Comparison of ENCODE assay signal across 8 mouse cellular contexts in the genomic region with DNA sequence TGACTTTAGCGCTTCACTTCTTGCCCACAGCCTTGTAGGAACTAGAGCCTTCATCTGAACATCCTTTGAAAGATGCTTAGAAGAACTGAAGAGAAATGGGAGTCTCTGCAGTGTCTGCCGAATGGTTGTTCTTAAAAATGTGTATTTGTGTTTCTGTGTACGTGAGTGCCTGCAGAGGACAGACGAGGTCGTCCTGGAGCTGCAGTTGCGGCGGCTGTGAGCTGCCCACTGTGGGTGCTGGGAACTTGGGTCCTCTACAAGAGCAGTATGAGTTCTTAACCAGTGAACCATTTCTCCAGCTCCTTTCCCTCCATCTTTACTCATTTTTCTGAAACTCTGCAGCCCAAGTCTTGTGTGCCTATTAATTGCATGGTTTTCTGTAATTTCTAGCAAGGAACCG. TPM values are rescaled to one million over a fixed set of nuclear protein-coding genes. Genes with fewer than 3 reads are reported as not detected.
DNase-seq lines count a peak whose midpoint lies in the region; ATAC-seq lines count a peak whose summit lies in the region.

No protein-coding gene starts in this region.

- no peaks in the 10 kb centered on the region for H3K9me3 ChIP-seq in lung, embryonic 15.5 days
- no peaks in the 10 kb centered on the region for H3K9me3 ChIP-seq in embryonic facial prominence, embryonic 11.5 days (replicated peaks; ENCODE audit: control insufficient read depth, low read length)
- H3K9me3 ChIP-seq in hindbrain, embryonic 14.5 days (ENCODE audit: control insufficient read depth, low read length), result no peaks in the 10 kb centered on the region

- peaks cover 41% of the 10 kb centered on the region for H3K79me2 ChIP-seq in macrophage (ENCODE audit: inconsistent target)

- peak overlapping the region; percentile 77 for H3K4me2 ChIP-seq in lung, embryonic 15.5 days
- H3K4me2 ChIP-seq in embryonic facial prominence, embryonic 11.5 days (ENCODE audit: low read depth, low read length), result peak overlapping the region; percentile 52
- peak overlapping the region; percentile 89 for H3K4me2 ChIP-seq in hindbrain, embryonic 14.5 days (replicated peaks)

- H3K4me1 ChIP-seq in lung, embryonic 15.5 days, result peaks cover 16% of the 10 kb centered on the region; the same call in 1 of the 2 replicates
- no peaks in the 10 kb centered on the region; the same call in 1 of the 2 replicates for H3K4me1 ChIP-seq in embryonic facial prominence, embryonic 11.5 days (ENCODE audit: control insufficient read depth, insufficient read depth, low read length)
- peaks cover 19% of the 10 kb centered on the region for H3K4me1 ChIP-seq in hindbrain, embryonic 14.5 days (replicated peaks; ENCODE audit: control insufficient read depth, insufficient read depth, low read length)

- WGBS in lung, embryonic 15.5 days, result 33% methylated on average over 8 of the region's 8 CpGs
- 53% methylated on average over 8 of the region's 8 CpGs for WGBS in embryonic facial prominence, embryonic 11.5 days
- WGBS in hindbrain, embryonic 14.5 days, result 47% methylated on average over 8 of the region's 8 CpGs
- 48% methylated on average over 8 of the region's 8 CpGs for WGBS in macrophage (ENCODE audit: missing documents)

- DNase-seq in lung, postnatal 4 days, result no peak
- no peak for DNase-seq in embryonic facial prominence, embryonic 11.5 days (ENCODE audit: low spot score)
- peak; percentile 39 for DNase-seq in hindbrain, embryonic 14.5 days (ENCODE audit: low spot score)
- no peak for DNase-seq in Muller cell, postnatal 12 days (ENCODE audit: inconsistent ontology term)
- DNase-seq in cerebellum, adult 11 months, result no peak
- DNase-seq in adipocyte (ENCODE audit: low spot score), result no peak

- H3K36me3 ChIP-seq in lung, embryonic 15.5 days, result no peaks in the 10 kb centered on the region
- H3K36me3 ChIP-seq in embryonic facial prominence, embryonic 11.5 days (replicated peaks; ENCODE audit: control insufficient read depth, insufficient read depth, low read depth, low read length), result no peaks in the 10 kb centered on the region
- H3K36me3 ChIP-seq in hindbrain, embryonic 14.5 days (replicated peaks; ENCODE audit: control insufficient read depth, insufficient read depth), result no peaks in the 10 kb centered on the region
- H3K36me3 ChIP-seq in macrophage (ENCODE audit: inconsistent target), result no peaks in the 10 kb centered on the region

- no peak for ATAC-seq in lung, embryonic 15.5 days (ENCODE audit: borderline replicate concordance, extremely low read depth, low FRiP score, low TSS enrichment)
- peak; percentile 8; the same call in 1 of the 2 replicates for ATAC-seq in embryonic facial prominence, embryonic 11.5 days (replicated peaks; ENCODE audit: insufficient number of reproducible peaks, low FRiP score, low TSS enrichment, low read depth)
- ATAC-seq in hindbrain, embryonic 14.5 days (ENCODE audit: low FRiP score), result no peak

- H3K27me3 ChIP-seq in lung, embryonic 15.5 days, result no peaks in the 10 kb centered on the region
- no peaks in the 10 kb centered on the region for H3K27me3 ChIP-seq in embryonic facial prominence, embryonic 11.5 days (ENCODE audit: control insufficient read depth, insufficient read depth, low read length)
- H3K27me3 ChIP-seq in hindbrain, embryonic 14.5 days (ENCODE audit: control insufficient read depth, insufficient read depth, low read length), result no peaks in the 10 kb centered on the region

- H3K9ac ChIP-seq in lung, embryonic 15.5 days, result peak overlapping the region; percentile 72
- peak overlapping the region; percentile 99 for H3K9ac ChIP-seq in embryonic facial prominence, embryonic 11.5 days (replicated peaks; ENCODE audit: low read length)
- peak overlapping the region; percentile 97 for H3K9ac ChIP-seq in hindbrain, embryonic 14.5 days

- peak overlapping the region; percentile 41; the same call in 1 of the 2 replicates for H3K27ac ChIP-seq in lung, embryonic 15.5 days
- H3K27ac ChIP-seq in embryonic facial prominence, embryonic 11.5 days (replicated peaks; ENCODE audit: low read depth, low read length), result no peak overlapping the region
- peak overlapping the region; percentile 76 for H3K27ac ChIP-seq in hindbrain, embryonic 14.5 days
- H3K27ac ChIP-seq in macrophage, result 0 out of 2 replicates have a peak overlapping the region, but pooled peaks have one; percentile 19

- peak overlapping the region; percentile 96 for H3K4me3 ChIP-seq in lung, embryonic 15.5 days
- H3K4me3 ChIP-seq in embryonic facial prominence, embryonic 11.5 days (ENCODE audit: low read depth, low read length), result peak overlapping the region; percentile 86
- peak overlapping the region; percentile 88 for H3K4me3 ChIP-seq in hindbrain, embryonic 14.5 days (replicated peaks; ENCODE audit: low read length)
- peak overlapping the region; percentile 65 for H3K4me3 ChIP-seq in macrophage (ENCODE audit: inconsistent target)

RNA-seq across cellular contexts. Expression of a gene that starts 0.5 kb away (rescaled TPM):
- 49.6 and 51.9 TPM in 2 replicates for polyA plus RNA-seq in lung, embryonic 15.5 days (2015; fragmentation: Nextera tagmentation; extraction: Ambion mirVana)
- polyA plus RNA-seq in embryonic facial prominence, embryonic 11.5 days (2014; fragmentation: Nextera tagmentation; extraction: Ambion mirVana), result 54.3 and 62.0 TPM in 2 replicates
- 41.2 and 43.0 TPM in 2 replicates for polyA plus RNA-seq in hindbrain, embryonic 14.5 days (2014; fragmentation: Nextera tagmentation; extraction: Ambion mirVana)
- total RNA-seq in macrophage (2018; cell fraction: chromatin; rRNA removed), result 10 to 100 TPM in 2 of 26 experiments, 1 to 10 TPM in 18, not detected in 6; 1.3 to 12.0 (median 4.1) TPM
- total RNA-seq in macrophage (2018; cell fraction: cytosol; rRNA removed), result 10 to 100 TPM in 9 of 26 experiments, 1 to 10 TPM in 17; 2.6 to 12.4 (median 8.2) TPM
- 10 to 100 TPM in 6 of 26 experiments, 1 to 10 TPM in 19, not detected in 1; 1.1 to 13.6 (median 3.5) TPM for total RNA-seq in macrophage (2018; cell fraction: nucleus; rRNA removed)
- 11.5 to 13.8 TPM (median 13.1 TPM) in 3 replicates for polyA plus RNA-seq in macrophage (2018)

RNA-seq across cellular contexts. Expression of a gene that starts 0.5 kb away (rescaled TPM):
- 11.1 and 11.3 TPM in 2 replicates for polyA plus RNA-seq in lung, embryonic 15.5 days (2015; fragmentation: Nextera tagmentation; extraction: Ambion mirVana)
- 9.0 and 14.0 TPM in 2 replicates for polyA plus RNA-seq in embryonic facial prominence, embryonic 11.5 days (2014; fragmentation: Nextera tagmentation; extraction: Ambion mirVana)
- 4.3 and 4.7 TPM in 2 replicates for polyA plus RNA-seq in hindbrain, embryonic 14.5 days (2014; fragmentation: Nextera tagmentation; extraction: Ambion mirVana)
- total RNA-seq in macrophage (2018; cell fraction: chromatin; rRNA removed), result 10 to 100 TPM in 1 of 26 experiments, 1 to 10 TPM in 25; 1.0 to 10.1 (median 4.1) TPM
- total RNA-seq in macrophage (2018; cell fraction: cytosol; rRNA removed), result 1 to 10 TPM in 3 of 26 experiments, under 1 TPM in 23; 0.27 to 1.4 (median 0.68) TPM
- 1 to 10 TPM in 21 of 26 experiments, under 1 TPM in 5; 0.60 to 4.2 (median 1.7) TPM for total RNA-seq in macrophage (2018; cell fraction: nucleus; rRNA removed)
- 0.66 to 1.2 TPM (median 0.89 TPM) in 3 replicates for polyA plus RNA-seq in macrophage (2018)

RNA-seq across cellular contexts. Expression of a gene that starts 52.4 kb away (rescaled TPM):
- not detected in 2 replicates for polyA plus RNA-seq in lung, embryonic 15.5 days (2015; fragmentation: Nextera tagmentation; extraction: Ambion mirVana)
- not detected in 2 replicates for polyA plus RNA-seq in embryonic facial prominence, embryonic 11.5 days (2014; fragmentation: Nextera tagmentation; extraction: Ambion mirVana)
- not detected in 2 replicates for polyA plus RNA-seq in hindbrain, embryonic 14.5 days (2014; fragmentation: Nextera tagmentation; extraction: Ambion mirVana)
- not detected for total RNA-seq in macrophage (2018; cell fraction: chromatin; rRNA removed)
- total RNA-seq in macrophage (2018; cell fraction: cytosol; rRNA removed), result not detected
- not detected for total RNA-seq in macrophage (2018; cell fraction: nucleus; rRNA removed)
- polyA plus RNA-seq in macrophage (2018), result not detected in 3 replicates

RNA-seq across cellular contexts. Expression of a gene that starts 58.3 kb away (rescaled TPM):
- polyA plus RNA-seq in lung, embryonic 15.5 days (2015; fragmentation: Nextera tagmentation; extraction: Ambion mirVana), result not detected in 2 replicates
- polyA plus RNA-seq in embryonic facial prominence, embryonic 11.5 days (2014; fragmentation: Nextera tagmentation; extraction: Ambion mirVana), result not detected in 2 replicates
- not detected in 2 replicates for polyA plus RNA-seq in hindbrain, embryonic 14.5 days (2014; fragmentation: Nextera tagmentation; extraction: Ambion mirVana)
- total RNA-seq in macrophage (2018; cell fraction: chromatin; rRNA removed), result not detected
- total RNA-seq in macrophage (2018; cell fraction: cytosol; rRNA removed), result not detected
- not detected for total RNA-seq in macrophage (2018; cell fraction: nucleus; rRNA removed)
- not detected in 3 replicates for polyA plus RNA-seq in macrophage (2018)
